Mouse (Mus musculus) limb, embryonic 14.5 days (tissue): Measurements from ENCODE around the gene Mapk13. TPM values are rescaled to one million over a fixed set of nuclear protein-coding genes. Genes with fewer than 3 reads are reported as not detected.

Experiments
- ATAC-seq: fragments of 200-750 bp; cut with Nextera tagmentation; 2 replicates; pipeline ENCODE4 v1.8.0; 2017; ENCODE audit warnings: low read depth, moderate number of reproducible peaks, moderate TSS enrichment; ENCODE audit not compliant: low FRiP score
- DNase-seq: peaks from one replicate; pipeline ENCODE4 v3.0.0-alpha.2; 2015; ENCODE audit warnings: low spot score
- H3K27ac ChIP-seq: fragments of 300-500 bp; sonication (generic); replicated peaks from 2 replicates; pipeline ENCODE4 v1.5.1; 2014; ENCODE audit warnings: low read depth, mild to moderate bottlenecking, low read length, moderate library complexity, mixed read lengths
- H3K27me3 ChIP-seq: fragments of 300-500 bp; sonication (generic); 2 replicates; pipeline ENCODE4 v1.6.1; 2014; ENCODE audit warnings: low read length, mixed read lengths; ENCODE audit not compliant: control insufficient read depth, insufficient read depth
- H3K36me3 ChIP-seq: fragments of 300-500 bp; sonication (generic); 2 replicates; pipeline ENCODE4 v1.6.1; 2014; ENCODE audit warnings: mild to moderate bottlenecking, low read length, moderate library complexity, mixed read lengths; ENCODE audit not compliant: control insufficient read depth, insufficient read depth
- H3K4me1 ChIP-seq: fragments of 300-500 bp; sonication (generic); 2 replicates; pipeline ENCODE4 v1.6.1; 2014; ENCODE audit warnings: antibody characterized with exemption, low read length, mixed read lengths; ENCODE audit not compliant: control insufficient read depth, insufficient read depth
- H3K4me2 ChIP-seq: fragments of 300-500 bp; sonication (generic); replicated peaks from 2 replicates; pipeline ENCODE4 v1.6.1; 2014; ENCODE audit warnings: low read depth, mild to moderate bottlenecking, low read length, moderate library complexity; ENCODE audit not compliant: severe bottlenecking
- H3K4me3 ChIP-seq: fragments of 300-500 bp; sonication (generic); replicated peaks from 2 replicates; pipeline ENCODE4 v1.5.1; 2014; ENCODE audit warnings: low read length
- H3K9ac ChIP-seq: fragments of 300-500 bp; sonication (generic); 2 replicates; pipeline ENCODE4 v1.6.1; 2014; ENCODE audit warnings: mild to moderate bottlenecking, low read depth, low read length, moderate library complexity; ENCODE audit not compliant: severe bottlenecking
- H3K9me3 ChIP-seq: fragments of 300-500 bp; sonication (generic); 2 replicates; pipeline ENCODE4 v1.6.1; 2016; ENCODE audit warnings: low read length; ENCODE audit not compliant: control insufficient read depth
- POLR2A ChIP-seq: fragments of 200-500 bp; IDR thresholded peaks from 2 replicates; pipeline ENCODE4 v1.8.0; 2012; ENCODE audit warnings: inconsistent platforms, mild to moderate bottlenecking, moderate library complexity, borderline replicate concordance; ENCODE audit not compliant: insufficient read depth, insufficient read length; ENCODE audit errors: extremely low read depth
- WGBS: fragments of 180-500 bp; shearing (Covaris S2); extraction: QIAGEN DNeasy Blood & Tissue Kit; methylation state at CpG from one replicate; pipeline ENCODE4 v1.1.7; 2014; 5-methylcytosine and 5-hydroxymethylcytosine counted together
- polyA plus RNA-seq, 2 experiments: library from polyadenylated mRNA; depleted of rRNA in 1 of 2; stranded (reverse) in 1 of 2; unstranded in 1 of 2; fragments of >200 nt; fragmentation: Nextera tagmentation in 1 of 2; extraction: Ambion mirVana in 1 of 2; gene quantifications; 2 replicates each; pipeline versions ENCODE4 v1.2.1 to v1.2.3; 2012 to 2014

Gene Mapk13
- polyA plus RNA-seq, 2 experiments, result 39.4 to 55.6 TPM

GRCm38 (mm10) chr17:28785036-28785435 is 15.9 kb downstream of the Mapk13 start:
- no peak overlapping the region for H3K9ac ChIP-seq
- H3K27ac ChIP-seq, result no peak overlapping the region
- WGBS, result 83% methylated on average over 3 of the region's 3 CpGs
- H3K27me3 ChIP-seq, result no peaks in the 10 kb centered on the region
- H3K9me3 ChIP-seq, result no peaks in the 10 kb centered on the region
- H3K4me2 ChIP-seq, result no peak overlapping the region
- ATAC-seq (no peak), DNase-seq (no peak)
- no peak for TF ChIP-seq POLR2A
- no peak overlapping the region for H3K4me3 ChIP-seq
- H3K4me1 ChIP-seq, result no peaks in the 10 kb centered on the region
- no peaks in the 10 kb centered on the region for H3K36me3 ChIP-seq

GRCm38 (mm10) chr17:28787507-28787906 is 18.4 kb downstream of the Mapk13 start:
- TF ChIP-seq POLR2A, result no peak
- no peak for DNase-seq
- no peaks in the 10 kb centered on the region for H3K9me3 ChIP-seq
- no peaks in the 10 kb centered on the region for H3K4me1 ChIP-seq
- no peaks in the 10 kb centered on the region for H3K36me3 ChIP-seq
- H3K4me2 ChIP-seq, result no peak overlapping the region
- H3K4me3 ChIP-seq, result no peak overlapping the region
- 97% methylated on average over 12 of the region's 12 CpGs for WGBS
- no peak overlapping the region for H3K27ac ChIP-seq
- no peak overlapping the region for H3K9ac ChIP-seq
- ATAC-seq, result no peak
- H3K27me3 ChIP-seq, result no peaks in the 10 kb centered on the region

GRCm38 (mm10) chr17:28797031-28797430 is 27.9 kb downstream of the Mapk13 start:
- Histone ChIP-seq H3K9me3 (no peaks in the 10 kb centered on the region), H3K36me3 (no peaks in the 10 kb centered on the region), H3K4me1 (0 out of 2 replicates have a peak, but pooled peaks cover 3% of the 10 kb centered on the region), H3K9ac (no peak overlapping the region), H3K4me3 (no peak overlapping the region), H3K27me3 (no peaks in the 10 kb centered on the region), H3K4me2 (no peak overlapping the region), H3K27ac (no peak overlapping the region)
- 91% methylated on average over 4 of the region's 4 CpGs for WGBS
- DNase-seq (no peak), ATAC-seq (no peak)
- TF ChIP-seq POLR2A, result no peak

GRCm38 (mm10) chr17:28799291-28800160 is 30.4 kb downstream of the Mapk13 start:
- TF ChIP-seq POLR2A, result no peak
- ATAC-seq (no peak), DNase-seq (no peak)
- H3K9ac ChIP-seq, result no peak overlapping the region
- no peaks in the 10 kb centered on the region for H3K27me3 ChIP-seq
- H3K27ac ChIP-seq, result no peak overlapping the region
- WGBS, result 8% methylated on average over 14 of the region's 14 CpGs
- no peaks in the 10 kb centered on the region for H3K9me3 ChIP-seq
- H3K4me2 ChIP-seq, result peak overlapping the region; percentile 97
- H3K36me3 ChIP-seq, result no peaks in the 10 kb centered on the region
- peak overlapping the region; percentile 76 for H3K4me3 ChIP-seq
- peaks cover 10% of the 10 kb centered on the region; the same call in 1 of the 2 replicates for H3K4me1 ChIP-seq

GRCm38 (mm10) chr17:28800281-28800670 is 31.2 kb downstream of the Mapk13 start:
- no peak for TF ChIP-seq POLR2A
- ATAC-seq (no peak), DNase-seq (peak; percentile 7)
- Histone ChIP-seq H3K4me3 (peak overlapping the region; percentile 76), H3K4me1 (peaks cover 10% of the 10 kb centered on the region; the same call in 1 of the 2 replicates), H3K27ac (peak overlapping the region; percentile 99), H3K27me3 (no peaks in the 10 kb centered on the region), H3K9ac (peak overlapping the region; percentile 100), H3K4me2 (peak overlapping the region; percentile 97), H3K9me3 (no peaks in the 10 kb centered on the region), H3K36me3 (peaks cover 6% of the 10 kb centered on the region; the same call in 1 of the 2 replicates)
- WGBS, result 2% methylated on average over 15 of the region's 15 CpGs
